Mouse (Mus musculus) CD4-positive helper T cell, adult 2 months (primary cell): ENCODE results near the gene Zbtb41.
A peak's percentile ranks its signal among the peaks of the same experiment; 100 is the strongest.
"Not testable (repeated sequence)": the region's sequence is repeated elsewhere in the genome, so short reads cannot be mapped to it uniquely, and the experiment has no call there.

Experiments
- DNase-seq: peaks from one replicate; pipeline ENCODE4 v3.0.0-alpha.2; 2012; ENCODE audit warnings: low read depth, missing footprints, low spot score

The Zbtb41 gene

DNA sequence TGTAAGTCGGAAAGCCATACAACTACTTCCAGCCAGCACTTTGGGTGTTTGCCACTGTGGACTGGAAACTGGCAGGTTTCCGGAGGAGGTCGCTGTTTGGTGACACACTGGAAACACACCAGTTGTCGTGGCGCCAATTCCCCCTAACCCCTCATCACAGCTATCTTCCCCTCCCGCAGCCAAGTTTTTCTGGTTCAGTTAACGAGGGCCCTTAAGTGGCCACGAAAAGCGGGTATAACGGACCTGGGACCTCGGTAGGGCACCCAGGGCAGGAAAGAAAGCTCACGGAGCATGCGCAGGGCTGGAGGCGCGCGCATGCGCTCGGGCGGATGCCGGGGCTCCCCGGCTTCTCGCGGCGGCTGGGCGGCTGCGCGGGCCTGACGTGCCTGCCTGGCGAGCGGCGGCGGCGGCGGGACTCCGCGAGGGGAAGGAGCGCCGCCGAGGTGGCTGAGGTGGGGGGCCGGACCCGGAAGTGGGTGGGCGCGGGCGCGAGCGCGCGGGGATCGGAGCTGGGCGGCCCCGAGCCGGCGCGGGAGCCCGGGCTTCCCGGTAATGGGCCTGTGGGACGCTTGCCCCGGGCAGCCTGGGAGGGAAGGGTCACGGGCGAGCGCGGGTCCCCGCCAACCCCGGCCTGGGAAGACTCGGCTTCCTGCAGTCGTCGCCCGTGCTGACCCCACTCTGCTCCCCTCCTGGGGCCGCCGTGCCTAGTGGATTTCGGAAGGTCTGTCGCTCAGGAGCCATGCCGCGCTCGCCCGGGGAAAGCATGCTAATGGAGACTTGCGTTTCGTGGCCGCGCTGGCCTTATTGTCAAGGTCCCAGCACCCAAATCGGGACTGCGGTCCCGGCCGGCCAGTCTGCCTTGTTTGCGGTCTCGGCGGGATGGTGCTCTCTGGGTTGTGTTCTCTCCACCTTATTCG is at the start of gene Zbtb41:
Zbtb41 (plus strand) TSS at position 414 of the 917 bp plus-strand sequence.
- DNase-seq = peak; percentile 94

DNA sequence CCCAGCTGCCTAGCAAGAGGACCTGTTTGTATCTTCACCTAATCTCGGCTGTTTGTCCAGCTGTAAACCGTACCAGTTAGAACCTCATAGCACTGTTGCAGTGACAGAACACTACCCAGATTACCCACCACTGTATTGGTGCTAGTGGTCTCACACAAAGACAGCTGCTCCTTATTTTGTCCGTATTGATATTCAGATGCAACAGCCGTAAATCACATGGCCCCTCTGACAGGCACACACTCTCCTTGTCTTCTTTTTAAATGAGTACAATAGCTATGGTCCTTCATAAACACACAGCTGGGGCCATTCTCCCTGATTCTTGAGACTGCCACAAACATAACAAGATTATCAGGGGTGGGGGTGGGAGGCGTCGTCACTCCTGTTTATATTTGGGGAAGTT is 46.2 kb upstream of the Zbtb41 start:
- DNase-seq = no peak

DNA sequence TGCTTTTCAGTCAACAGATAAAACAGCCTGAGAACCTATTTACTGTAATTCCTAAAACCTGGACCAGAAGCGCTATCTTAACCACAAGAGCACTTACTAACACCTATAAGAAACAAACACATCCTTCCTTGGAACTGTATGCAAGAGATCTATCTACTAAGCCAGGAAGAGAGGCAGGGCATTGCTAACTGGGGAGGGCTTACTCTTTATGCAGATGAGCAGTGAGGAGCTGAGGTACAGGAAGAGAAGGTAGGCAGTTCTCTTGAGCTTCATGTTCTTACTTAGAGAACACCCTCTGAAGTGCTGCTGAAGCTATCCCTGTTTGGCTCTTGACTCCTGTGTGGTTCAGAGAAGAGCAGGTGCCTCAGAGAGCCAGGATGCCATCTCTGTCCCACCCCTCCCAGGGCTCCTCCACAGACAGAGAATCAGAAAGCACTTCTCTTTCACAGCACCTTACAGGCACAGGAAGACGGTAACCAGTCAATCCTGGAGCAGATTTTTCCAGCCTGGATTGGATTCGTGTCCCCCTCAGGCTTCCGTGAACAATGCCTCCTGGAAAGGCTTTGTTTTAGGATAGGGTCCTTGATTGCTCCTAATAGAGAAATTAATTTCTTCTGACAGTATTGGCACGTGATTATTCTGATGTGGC is 45.3 kb upstream of the Zbtb41 start, which contains the start of gene Crb1:
Crb1 (minus strand) TSS at position 463 of the 649 bp plus-strand sequence.
- DNase-seq = no peak

DNA sequence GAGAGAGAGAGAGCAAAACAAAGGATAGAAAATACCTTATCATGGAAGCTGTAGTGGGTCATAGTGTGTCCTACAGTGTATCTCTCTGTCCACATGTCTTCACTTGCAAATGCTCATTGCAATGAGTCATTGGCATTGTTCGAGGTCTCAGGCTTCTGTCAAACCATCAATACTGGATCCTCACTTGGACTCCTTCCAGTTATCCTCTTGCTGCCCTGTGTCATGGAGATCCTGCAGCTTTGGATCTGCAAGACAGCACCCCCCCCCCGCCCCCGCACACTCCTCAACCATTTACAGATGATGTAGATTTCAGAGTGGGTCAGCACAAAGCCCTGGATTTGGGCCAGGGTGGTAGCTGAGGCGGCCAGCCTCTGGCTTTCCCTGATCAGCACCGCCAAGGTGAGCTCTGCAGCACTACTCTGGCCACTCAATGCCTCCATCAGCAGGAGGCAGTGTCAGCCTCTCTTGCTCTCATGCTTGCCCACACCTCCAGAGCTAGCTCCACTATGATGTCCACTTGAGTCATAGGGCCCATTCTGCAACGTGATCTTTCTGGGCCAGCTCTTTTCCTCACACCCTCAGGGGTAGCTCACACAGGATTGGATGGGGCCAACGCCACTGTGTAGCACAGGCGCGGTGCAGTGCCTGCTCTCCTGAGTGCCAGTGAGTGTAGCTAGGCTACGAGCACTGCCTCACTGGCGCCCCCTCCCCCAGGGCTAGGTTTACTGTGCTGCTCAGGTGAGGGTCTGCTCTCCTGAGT is 43.0 kb upstream of the Zbtb41 start:
- no peak for DNase-seq

DNA sequence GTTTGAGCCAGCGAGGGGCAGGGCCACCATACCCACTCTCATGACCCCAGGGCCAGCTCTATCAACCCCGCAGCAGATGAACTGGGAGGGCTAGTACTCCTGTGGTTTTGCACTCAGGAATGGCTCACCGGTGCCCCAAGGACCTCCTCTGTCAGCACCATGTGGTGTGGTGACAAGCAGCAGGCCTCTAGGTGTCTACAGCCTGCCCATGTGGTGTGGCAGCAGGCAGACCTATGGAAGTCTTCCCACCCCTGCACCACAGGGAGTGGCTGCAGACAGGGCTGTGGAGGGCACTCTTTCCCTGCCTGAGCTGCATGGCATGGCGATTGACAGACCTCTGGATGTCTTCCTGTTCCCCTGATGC is 42.5 kb upstream of the Zbtb41 start:
- DNase-seq = no peak

DNA sequence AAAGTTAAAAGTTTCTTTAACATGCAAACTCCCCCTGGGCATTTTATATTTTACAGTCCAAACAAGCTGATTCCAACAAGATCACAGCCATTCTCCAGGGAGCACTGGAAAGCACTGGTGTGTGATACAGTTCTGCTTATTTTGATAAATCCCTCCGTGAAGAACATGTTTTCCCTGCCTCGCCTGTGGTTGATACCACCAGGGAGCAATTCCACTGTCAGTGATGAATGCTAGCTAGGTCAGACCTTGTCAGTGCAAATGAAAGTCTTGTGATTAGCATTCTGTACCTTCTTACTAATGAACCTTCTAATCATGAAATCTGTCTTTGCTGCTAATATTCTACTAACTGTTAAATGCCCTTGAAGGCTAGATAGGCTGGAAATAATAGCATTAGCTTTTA is 30.3 kb upstream of the Zbtb41 start:
- no peak for DNase-seq

DNA sequence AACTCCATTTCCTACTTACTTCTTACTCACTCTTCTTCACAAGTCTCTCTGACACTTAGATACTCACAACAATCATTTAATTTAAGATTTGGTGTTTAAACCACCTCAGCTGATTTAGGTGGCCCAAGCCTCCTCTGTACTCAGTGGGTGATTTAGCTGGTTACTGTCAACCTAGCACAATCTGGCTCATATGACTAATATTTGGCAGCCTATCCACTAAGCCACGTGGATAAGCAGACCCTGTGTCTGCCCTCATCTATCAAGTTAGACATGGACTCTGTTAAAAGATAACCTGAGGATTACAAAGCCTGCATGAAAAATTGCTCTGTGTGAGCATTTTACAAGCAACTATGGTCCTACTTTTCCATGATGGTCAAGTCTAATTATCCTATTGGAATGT is 25.5 kb upstream of the Zbtb41 start:
- DNase-seq = no peak

DNA sequence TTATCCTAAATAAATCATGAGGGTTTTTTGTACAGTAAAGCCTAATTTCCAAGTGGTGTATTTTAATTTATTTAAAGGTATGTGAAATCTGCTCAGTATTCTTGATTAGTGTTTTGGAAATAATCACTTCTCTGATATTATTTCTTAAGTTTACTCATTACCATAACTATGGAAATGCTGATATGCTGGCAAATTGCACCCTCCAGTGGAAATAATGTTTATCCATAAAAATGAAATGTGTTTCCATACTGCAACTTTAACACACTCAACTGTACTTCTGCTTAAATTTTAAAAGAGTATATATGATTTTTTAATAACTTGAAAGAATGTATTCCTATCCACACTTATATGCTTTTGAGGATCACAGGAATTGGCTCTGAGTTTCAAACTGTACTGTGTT is 16.3 kb upstream of the Zbtb41 start:
- DNase-seq = no peak

DNA sequence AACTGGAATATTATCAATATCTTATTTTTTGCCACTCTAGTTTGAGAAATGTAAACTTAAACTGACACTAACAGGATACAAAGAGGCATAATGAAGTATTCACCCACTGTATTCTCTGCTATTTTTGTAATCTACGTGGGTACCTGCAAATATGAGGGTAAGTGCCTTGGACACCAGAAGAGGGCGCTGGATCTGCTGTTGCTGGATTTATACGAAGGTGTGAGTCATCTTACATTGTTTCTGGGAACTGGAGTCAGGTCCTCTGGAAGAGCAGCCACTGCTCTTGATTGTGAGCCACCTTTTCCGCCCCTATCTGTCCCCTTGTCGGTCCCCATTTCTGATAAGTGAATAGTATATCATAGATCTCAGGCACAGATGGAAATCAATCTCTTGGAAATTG is 14.4 kb upstream of the Zbtb41 start:
- peak; percentile 9 for DNase-seq

DNA sequence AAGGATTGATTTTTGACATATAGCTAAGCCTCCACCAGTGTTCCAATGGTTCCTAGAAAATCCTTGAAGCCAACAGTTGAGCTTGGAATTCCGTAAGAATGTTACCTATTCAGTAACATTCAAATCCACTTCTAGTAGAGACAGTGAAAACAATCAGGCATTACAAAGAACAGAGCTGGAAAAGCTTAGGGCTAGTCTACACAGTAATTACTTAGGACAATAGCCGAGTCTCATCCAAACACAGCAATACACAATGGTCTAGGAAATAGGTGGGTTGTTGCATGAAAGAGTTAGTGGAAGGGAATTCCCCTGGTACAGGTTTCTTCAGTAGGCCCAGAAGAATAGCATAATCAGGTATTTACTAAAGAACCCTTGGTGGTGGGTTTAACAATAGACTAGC is 9.7 kb upstream of the Zbtb41 start:
- not testable (repeated sequence) for DNase-seq

DNA sequence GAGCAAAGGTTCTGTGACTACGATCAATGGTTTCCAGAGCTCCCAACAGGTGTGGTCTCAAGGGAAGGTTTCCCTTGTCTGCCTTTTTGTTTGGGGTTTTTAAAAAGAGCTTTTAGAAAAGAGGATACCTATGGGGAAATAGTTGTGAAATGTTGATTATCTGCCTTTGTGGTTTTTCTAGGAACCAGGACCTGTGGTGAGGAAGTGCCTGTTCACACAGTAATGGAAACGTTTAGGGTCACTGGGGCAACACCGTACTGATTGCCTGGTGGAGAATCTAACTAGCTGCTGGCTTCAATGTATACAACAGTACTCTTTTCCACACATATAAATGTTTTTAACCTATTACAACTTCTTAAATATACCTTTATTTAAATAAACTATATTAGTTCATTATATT is 8.6 kb upstream of the Zbtb41 start:
- peak; percentile 27 for DNase-seq

DNA sequence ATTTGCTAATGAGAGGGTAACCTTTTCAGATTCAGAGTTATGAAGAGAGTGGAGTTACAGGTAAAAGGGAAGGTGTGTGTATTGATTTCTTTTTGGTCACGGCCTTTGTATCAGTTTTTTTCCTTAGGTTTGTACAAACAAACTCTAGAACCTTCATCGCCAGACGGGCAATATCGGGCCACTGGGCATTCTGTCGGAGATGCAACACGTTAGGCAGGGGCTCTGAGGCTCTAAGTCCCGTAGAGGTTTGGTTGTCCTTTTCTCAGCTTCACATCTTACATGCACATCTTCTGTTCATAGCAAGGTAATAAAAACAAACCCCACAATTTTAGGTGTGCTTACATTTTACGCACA is 590 bp upstream of the Zbtb41 start:
- DNase-seq = no peak

DNA sequence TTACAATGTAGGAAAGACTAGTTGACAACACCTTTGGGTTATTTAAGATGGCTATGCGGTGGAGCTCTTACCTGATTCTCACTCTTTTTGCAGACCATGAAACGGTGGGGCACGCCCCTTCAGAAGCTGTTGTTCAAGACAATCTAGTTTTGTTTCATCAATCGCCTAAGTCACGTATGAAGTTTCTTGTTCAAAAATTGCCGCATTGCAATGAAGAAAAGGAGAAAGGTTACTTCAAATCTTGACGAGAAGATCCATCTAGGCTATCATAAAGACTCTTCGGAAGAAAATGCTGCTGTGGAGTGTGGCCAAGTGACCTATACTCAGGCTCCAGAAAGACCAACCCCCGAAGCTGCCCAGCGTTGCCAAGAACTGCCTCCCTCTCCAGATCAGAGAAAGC is 853 bp downstream of the Zbtb41 start:
- DNase-seq = peak; percentile 54

DNA sequence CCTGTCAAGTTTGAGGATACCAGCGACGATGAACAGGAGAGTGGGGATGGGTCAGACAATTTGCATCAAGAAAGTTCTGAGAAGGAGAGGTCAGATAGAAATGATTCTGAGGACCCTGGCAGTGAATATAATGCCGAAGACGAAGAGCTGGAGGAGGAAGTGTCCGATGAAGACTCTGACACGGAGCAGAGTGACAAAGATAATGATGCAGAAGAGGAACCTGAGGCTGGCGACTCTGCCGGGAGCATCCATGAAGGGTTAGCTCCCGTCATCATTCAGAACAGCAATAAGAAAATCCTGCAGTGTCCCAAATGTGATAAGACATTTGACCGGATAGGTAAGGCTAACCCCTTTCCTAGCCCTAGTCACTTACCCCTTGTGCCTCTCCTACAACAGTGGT is 1.8 kb downstream of the Zbtb41 start:
- DNase-seq = no peak

DNA sequence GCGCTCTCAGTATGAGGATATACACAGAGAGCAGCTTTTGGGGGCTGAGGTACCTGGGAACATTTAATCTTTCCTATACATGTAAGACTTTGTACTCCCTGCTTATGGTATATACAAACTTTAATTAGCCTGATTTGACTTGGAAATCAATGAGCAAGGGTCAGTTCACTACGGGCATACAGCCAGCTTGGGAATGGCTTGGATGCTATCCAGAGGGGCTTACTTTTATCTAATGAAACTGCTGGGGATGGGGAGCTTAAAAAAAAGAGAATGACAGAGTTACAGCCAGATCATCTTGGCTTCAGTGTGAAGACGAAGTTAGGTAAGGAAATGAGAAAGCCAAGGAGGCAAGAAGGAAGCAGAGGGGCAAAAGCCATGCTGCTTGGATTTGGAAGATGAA is 2.9 kb downstream of the Zbtb41 start:
- DNase-seq = no peak

DNA sequence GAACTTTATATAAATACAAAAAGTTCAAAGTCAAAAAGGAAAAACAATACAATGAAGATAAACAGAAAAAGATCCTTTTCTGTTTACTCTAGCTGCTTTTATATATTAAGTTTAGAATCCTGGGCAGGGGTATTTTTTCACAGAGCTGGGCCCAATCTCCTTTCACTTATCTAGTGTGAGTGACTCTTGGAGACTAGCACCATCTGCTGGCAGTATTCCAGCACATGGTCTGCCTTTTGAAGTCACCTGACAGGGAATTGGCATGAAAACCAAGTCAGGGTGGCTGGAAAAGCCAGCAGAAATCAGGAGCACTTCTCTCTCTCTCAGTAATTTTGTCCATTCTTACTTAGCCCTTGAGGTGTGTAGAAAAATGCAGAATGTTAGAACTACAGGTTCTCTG is 16.3 kb downstream of the Zbtb41 start:
- DNase-seq = peak; percentile 32

DNA sequence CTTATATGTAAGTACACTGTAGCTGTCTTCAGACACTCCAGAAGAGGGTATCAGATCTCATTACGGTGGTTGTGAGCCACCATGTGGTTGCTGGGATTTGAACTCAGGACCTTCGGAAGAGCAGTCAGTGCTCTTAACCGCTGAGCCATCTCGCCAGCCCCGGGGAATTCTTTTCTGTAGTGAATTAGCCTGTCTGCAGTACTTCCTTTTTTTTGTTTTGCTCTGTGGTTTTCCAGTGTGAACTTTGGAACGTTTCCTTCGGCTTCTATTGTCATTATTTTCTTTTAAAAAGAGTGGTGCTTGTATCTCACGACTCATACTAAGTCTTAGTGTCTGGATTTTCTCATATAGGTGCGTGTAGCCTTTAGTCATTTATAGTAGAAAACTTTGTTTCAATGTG is 21.0 kb downstream of the Zbtb41 start:
- DNase-seq = not testable (repeated sequence)

DNA sequence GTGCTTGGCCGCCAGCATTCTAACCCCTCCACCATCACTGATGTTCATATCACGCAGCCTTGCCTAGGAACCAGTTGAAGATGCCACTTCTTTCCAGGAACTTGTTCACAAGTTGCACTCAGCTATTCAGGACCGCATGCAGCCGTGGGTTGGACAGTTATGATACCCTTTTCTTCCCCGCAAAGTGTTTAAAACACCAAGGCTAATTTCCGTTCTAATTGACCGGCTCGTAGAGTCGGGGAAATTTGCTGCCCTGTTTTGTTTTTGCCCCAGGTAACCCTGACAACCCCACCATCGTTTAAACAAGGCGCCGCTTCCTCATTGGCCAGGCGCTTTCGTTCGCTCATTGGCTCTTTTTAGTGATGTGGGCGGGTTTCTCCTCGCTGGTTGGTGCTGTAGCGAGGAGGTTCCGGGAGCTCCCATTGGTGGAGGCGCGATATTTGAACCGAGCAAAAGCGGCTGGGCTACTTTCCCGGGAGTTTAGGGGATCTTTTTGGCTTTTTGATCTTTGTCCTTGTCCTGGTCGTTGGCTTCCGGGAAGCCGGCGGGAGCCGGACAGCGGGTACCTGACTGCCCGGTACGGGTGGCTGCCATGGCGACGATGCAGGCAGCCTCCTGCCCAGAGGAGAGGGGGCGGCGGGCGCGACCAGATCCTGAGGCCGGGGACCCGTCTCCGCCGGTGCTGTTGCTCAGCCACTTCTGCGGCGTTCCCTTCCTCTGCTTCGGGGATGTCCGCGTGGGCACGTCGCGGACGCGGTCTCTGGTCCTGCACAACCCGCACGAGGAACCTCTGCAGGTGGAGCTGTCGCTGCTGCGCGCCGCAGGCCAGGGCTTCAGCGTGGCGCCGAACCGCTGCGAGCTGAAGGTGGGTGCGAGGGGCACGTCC is 32.5 kb downstream of the Zbtb41 start, which contains the start of gene Aspm:
Aspm (plus strand) TSS at position 433 of the 886 bp plus-strand sequence.
- DNase-seq = peak; percentile 96

DNA sequence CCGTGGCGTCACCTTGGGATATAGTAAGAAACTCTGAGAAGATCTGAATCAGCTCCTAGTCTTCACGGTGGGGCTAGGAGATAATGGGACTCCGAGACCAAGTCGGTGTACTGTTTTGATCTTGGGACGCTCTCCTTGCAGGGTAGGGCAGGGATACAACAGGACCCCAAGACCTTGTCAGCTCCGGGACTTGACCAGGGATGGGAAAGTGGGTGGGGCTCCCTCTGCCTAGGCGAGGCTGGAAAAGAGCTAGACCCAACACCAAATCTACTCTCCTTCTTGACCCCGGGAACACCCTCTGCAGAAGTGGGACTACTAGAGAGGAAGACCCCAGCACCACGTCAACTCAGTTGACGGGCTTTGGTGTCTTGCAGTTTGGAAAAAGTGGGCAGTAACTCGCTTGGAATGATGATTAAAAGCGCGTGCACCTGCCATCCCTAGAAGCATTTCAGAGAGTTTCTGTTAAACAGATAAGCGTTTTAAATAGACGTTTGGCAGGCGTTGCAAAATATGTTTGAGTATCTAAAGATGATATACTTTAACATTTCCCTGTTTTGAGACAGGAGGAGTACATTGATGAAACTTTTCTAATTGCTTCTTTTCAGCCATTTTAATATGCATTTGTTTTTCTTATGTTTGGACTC is 33.3 kb downstream of the Zbtb41 start:
- DNase-seq = no peak

DNA sequence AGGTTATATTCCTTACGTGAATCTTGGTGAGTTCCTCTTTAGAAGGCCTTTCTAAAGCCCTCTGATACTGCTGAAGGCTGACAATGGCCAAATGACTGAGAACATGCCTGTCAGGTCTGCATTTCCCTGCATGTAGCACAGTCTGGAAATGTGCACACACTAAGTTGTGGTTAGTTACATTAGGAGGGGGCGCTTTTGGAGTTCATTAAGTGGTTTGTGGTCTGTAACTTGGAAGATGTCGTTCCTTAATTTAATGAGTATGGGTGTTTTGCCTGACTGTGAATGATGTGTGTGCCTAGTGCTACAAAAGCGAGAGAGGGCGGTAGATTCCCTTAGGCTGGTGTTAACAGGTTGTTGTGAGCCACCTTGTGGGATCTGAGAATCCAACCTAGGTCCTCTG is 38.7 kb downstream of the Zbtb41 start:
- no peak for DNase-seq

DNA sequence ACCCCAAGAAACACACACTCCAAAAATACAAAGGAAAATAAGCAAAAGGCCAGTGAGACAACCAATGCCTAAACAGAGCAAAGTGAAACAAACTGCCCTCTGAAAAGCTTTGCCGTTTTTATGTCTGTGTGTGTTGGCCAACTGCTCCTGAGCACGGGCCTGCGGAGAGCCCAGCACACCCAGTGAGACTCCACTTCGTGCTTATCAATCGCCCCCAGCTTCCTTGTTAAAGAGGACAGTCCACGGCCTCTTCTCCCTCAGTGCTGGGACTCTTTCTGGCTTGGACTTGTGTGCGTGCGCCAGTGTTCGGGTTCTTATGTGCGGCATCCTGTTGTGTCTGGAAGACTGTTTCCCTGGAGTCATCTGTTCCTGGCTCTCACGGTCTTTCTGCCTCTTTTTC is 43.8 kb downstream of the Zbtb41 start:
- DNase-seq = no peak
